Mouse (Mus musculus) left cerebral cortex, postnatal 36 days (tissue): ENCODE measurements at regions not wholly inside any gene's neighbourhood (a gene's known extent, or its start where the extent isn't known, plus 50 kb on each side); places are given as distances from the start of the nearest gene placed in this dataset.

Source experiments
- DNase-seq, 2 experiments: peaks; one replicate each; pipeline ENCODE4 v3.0.0; 2021 to 2022; ENCODE audit warnings: low spot score in 2 of 2, mixed read lengths in 1 of 2
- intact Hi-C: fragments of 180-260 bp; cut with DNase I; formaldehyde crosslinking; loops from one replicate; pipeline ENCODE4 v1.15.1; 2025

- no peak for DNase-seq
- intact Hi-C loops, result no loop called here
Measured at GRCm38 (mm10) chr13:90502141-90502540, 403.0 kb downstream of the Atp6ap1l start.

DNA sequence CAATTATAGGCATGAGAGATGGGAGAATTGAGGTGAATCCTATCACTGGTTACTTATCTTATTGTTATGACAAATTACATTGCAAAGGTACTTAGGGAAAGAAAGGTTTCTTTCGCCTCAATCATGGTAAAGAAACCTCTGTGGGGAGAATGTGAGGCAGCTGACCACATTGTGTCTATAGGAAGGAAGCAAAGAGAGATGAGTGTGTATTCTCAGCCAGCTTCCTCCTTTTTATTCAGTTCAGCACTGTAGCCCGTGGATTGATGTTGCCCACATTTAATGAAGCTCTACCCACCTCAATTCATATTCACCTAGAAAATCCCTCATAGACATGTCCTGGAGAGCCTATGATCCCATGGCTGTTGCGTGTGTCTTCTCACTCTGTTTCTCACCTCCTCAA, 406.2 kb downstream of the Atp6ap1l start:
- intact Hi-C loops, result no loop called here
- no peak for DNase-seq

GRCm38 (mm10) chr13:90497573-90497972, 407.6 kb downstream of the Atp6ap1l start:
- intact Hi-C loops, result no loop called here
- DNase-seq, result no peak

GRCm38 (mm10) chr13:90493696-90494095, 404.3 kb upstream of the Xrcc4 start:
- intact Hi-C loops, result no loop called here
- DNase-seq, result no peak

- intact Hi-C loops, result no loop called here
Measured at GRCm38 (mm10) chr13:90490991-90491951, 401.9 kb upstream of the Xrcc4 start.

DNA sequence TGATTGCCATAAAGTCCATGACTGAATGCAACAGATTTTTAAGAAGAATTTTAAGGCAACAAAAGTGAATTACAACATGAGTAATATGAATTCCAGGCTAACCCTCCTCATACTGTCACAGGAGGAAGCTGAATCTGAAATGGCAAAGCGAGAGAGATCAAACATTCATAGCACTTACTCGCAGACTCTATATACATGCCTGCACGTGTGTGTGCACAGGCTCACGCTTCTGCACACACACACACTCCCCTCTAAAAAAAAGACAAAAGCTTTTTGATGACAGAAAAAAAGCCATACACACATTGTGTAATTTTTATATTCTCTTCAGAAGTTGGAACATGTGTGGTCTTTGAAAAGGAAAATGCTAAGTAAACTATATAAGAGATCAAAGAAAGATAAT, 391.1 kb upstream of the Xrcc4 start:
- intact Hi-C loops, result no loop called here
- DNase-seq, result no peak

More at GRCm38 (mm10) chr13:90490991-90491951, 401.9 kb upstream of the Xrcc4 start:
- DNase-seq, result no peak

GRCm38 (mm10) chr13:90476880-90477279, 387.5 kb upstream of the Xrcc4 start:
- DNase-seq, result no peak
- intact Hi-C loops, result no loop called here

DNA sequence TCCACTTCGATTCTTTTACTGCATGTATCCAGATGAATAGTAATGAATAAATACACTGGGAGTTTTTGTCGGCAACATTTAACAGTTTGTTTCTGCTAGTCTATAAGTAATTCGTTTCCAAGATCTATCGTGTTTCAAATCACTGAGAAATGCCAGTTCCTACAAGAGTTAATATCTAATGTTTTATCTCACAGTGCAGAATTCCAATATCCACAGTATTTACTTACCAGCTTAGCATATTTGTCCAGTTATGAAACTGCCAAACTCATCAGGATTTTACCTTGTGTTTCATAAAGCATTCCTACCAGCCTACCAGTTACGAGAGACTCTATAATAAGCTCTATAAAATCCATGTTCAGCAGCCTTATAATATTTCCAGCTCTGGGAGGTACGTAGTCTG, 385.1 kb upstream of the Xrcc4 start:
- intact Hi-C loops, result no loop called here
- no peak for DNase-seq

GRCm38 (mm10) chr13:90474053-90474452, 384.6 kb upstream of the Xrcc4 start:
- intact Hi-C loops, result no loop called here

GRCm38 (mm10) chr13:90473041-90473825, 383.8 kb upstream of the Xrcc4 start:
- DNase-seq, result no peak
- intact Hi-C loops, result no loop called here

More at GRCm38 (mm10) chr13:90474053-90474452, 384.6 kb upstream of the Xrcc4 start:
- no peak for DNase-seq

DNA sequence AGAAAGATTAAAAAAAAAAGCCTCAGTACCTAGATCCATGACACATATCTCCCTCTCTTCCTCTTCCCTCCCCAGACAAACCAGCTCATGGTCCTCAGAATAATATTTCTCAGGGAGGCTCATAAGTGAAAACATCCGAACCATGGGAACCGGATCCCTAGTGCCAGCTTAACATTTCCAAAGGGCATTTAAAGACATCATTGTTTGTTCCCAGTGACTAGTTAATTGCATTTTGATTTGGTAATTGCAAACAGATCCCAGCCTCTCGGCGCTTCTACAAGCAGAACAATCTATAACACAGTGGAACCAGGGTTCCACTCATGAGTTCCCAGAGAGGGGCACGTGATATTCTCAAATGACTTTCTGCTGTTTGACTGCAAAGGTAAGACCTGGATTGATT, 376.7 kb upstream of the Xrcc4 start:
- no peak for DNase-seq
- intact Hi-C loops, result no loop called here

DNA sequence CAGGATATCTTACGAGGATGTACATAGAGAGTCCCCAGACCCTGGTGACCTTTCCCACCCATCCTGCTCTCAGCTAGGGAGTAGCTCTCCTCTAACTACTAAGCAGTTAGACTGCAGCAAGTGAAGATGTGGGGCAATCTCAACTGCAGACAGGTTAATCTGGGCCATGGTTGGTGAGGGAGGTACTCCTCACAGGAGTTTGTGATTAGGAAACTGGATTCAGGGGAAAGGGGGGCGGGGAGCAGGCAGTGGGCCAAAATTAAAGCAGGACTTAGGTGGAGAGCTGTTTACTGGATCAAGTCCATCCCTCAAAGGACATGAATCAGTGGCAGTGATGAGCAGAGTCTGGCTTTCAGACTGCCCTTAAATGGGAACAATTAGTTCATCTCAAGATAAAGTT, 374.6 kb upstream of the Xrcc4 start:
- intact Hi-C loops, result no loop called here

GRCm38 (mm10) chr13:90463381-90463780, 374.0 kb upstream of the Xrcc4 start:
- intact Hi-C loops, result no loop called here

More for the DNA sequence above, 374.6 kb upstream of the Xrcc4 start:
- DNase-seq, result no peak

DNA sequence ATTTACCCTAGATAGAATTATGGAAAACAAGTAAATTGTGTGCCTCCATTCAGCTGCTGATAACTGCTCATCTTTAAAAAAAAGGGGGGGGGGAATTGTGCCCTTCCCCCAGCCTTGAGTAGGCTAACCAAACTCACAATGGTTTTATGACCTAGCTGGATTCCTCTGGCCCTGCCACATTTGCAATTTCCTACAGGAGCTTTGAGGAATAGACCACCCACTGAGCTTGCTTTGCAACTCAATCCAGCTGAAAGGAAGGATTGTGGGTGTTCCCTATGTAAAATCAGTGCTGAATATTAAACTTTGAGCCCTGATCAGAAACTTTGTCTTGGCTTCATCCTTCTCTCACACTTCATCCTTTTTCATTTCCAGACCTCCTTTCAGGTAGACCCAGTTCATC, 365.2 kb upstream of the Xrcc4 start:
- no peak for DNase-seq
- intact Hi-C loops, result no loop called here

More at GRCm38 (mm10) chr13:90463381-90463780, 374.0 kb upstream of the Xrcc4 start:
- no peak for DNase-seq

GRCm38 (mm10) chr13:90426901-90427300, 337.5 kb upstream of the Xrcc4 start:
- no peak for DNase-seq
- intact Hi-C loops, result no loop called here

- intact Hi-C loops, result no loop called here
- DNase-seq, result no peak
Measured at GRCm38 (mm10) chr13:90425379-90425778, 336.0 kb upstream of the Xrcc4 start.

DNA sequence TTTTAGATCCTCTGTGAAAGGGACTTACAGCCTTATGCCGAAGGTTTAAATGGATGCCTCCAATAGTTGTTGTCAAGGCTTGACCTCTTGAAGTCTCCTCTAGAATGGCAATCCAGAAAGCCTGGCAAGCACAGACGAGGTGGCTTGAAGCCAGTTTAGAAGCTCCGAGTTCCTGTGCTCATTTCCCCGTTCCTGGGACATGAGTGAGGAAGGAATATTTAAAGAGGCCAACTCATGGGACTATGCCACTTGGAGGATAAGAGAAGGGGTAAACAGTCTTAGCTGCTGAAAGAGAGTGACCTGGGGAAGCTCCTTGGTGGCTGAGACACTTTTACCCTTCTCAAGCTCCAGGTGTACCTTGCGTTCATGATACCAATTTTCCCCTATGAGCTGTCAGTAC, 335.1 kb upstream of the Xrcc4 start:
- intact Hi-C loops, result no loop called here
- DNase-seq, result no peak

GRCm38 (mm10) chr13:90420966-90421365, 331.6 kb upstream of the Xrcc4 start:
- DNase-seq, result no peak
- intact Hi-C loops, result no loop called here

- no peak for DNase-seq
- intact Hi-C loops, result no loop called here
Measured at GRCm38 (mm10) chr13:90404392-90404791, 315.0 kb upstream of the Xrcc4 start.

DNA sequence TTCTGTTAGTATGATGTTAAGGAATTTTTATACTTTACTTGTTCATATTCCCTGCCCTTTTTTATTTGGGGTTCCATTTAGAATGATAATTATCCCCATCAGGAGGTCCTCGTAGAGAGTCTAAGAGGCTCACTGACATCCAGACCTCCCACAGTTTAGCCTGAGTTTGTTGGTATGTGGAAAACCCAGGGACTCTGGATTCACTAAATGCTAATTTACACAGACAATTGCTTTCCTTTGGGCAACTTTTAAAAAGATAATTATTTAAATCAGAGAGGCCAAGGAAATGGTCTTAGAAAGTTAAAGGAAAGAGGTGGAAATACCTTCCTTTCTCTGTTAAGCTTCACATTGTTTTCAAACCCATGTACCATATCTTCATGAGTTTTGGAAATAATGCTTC, 312.7 kb upstream of the Xrcc4 start:
- intact Hi-C loops, result no loop called here
- no peak for DNase-seq

- DNase-seq, result no peak
- intact Hi-C loops, result no loop called here
Measured at GRCm38 (mm10) chr13:90401496-90401895, 312.1 kb upstream of the Xrcc4 start.
